Mouse (Mus musculus) hindbrain, embryonic 12.5 days (tissue): ENCODE results near the gene Ptprn2. TPM values are rescaled to one million over a fixed set of nuclear protein-coding genes. Genes with fewer than 3 reads are reported as not detected.

Experiments used
- ATAC-seq: fragments of 200-750 bp; cut with Nextera tagmentation; 2 replicates; pipeline ENCODE4 v1.8.0; 2017; ENCODE audit warnings: moderate TSS enrichment; ENCODE audit not compliant: low FRiP score
- H3K27ac ChIP-seq: fragments of 300-500 bp; sonication (generic); 2 replicates; pipeline ENCODE4 v1.5.1; 2016; ENCODE audit warnings: mild to moderate bottlenecking
- H3K27me3 ChIP-seq: fragments of 300-500 bp; sonication (generic); 2 replicates; pipeline ENCODE4 v1.6.1; 2016; ENCODE audit warnings: mild to moderate bottlenecking
- H3K36me3 ChIP-seq: fragments of 300-500 bp; sonication (generic); 2 replicates; pipeline ENCODE4 v1.6.1; 2016; ENCODE audit warnings: mild to moderate bottlenecking
- H3K4me1 ChIP-seq: fragments of 300-500 bp; sonication (generic); 2 replicates; pipeline ENCODE4 v1.6.1; 2016
- H3K4me2 ChIP-seq: fragments of 300-500 bp; sonication (generic); replicated peaks from 2 replicates; pipeline ENCODE4 v1.6.1; 2016; ENCODE audit warnings: mild to moderate bottlenecking
- H3K4me3 ChIP-seq: fragments of 300-500 bp; sonication (generic); 2 replicates; pipeline ENCODE4 v1.5.1; 2016; ENCODE audit warnings: mild to moderate bottlenecking
- H3K9ac ChIP-seq: fragments of 300-500 bp; sonication (generic); 2 replicates; pipeline ENCODE4 v1.6.1; 2016; ENCODE audit warnings: mild to moderate bottlenecking, moderate library complexity
- H3K9me3 ChIP-seq: fragments of 300-500 bp; sonication (generic); replicated peaks from 2 replicates; pipeline ENCODE4 v1.6.1; 2016; ENCODE audit warnings: mild to moderate bottlenecking
- WGBS: fragments of 180-500 bp; shearing (Covaris S2); methylation state at CpG from one replicate; pipeline ENCODE4 v1.1.7; 2016; 5-methylcytosine and 5-hydroxymethylcytosine counted together
- polyA plus RNA-seq: library from polyadenylated mRNA; unstranded; fragments of >200 nt; fragmentation: Nextera tagmentation; extraction: Ambion mirVana; gene quantifications from 2 replicates; pipeline ENCODE4 v1.2.1, GENCODE M21; 2016

Gene Ptprn2
- polyA plus RNA-seq, 1 experiment from 2014 or later = 7.5 TPM

DNA sequence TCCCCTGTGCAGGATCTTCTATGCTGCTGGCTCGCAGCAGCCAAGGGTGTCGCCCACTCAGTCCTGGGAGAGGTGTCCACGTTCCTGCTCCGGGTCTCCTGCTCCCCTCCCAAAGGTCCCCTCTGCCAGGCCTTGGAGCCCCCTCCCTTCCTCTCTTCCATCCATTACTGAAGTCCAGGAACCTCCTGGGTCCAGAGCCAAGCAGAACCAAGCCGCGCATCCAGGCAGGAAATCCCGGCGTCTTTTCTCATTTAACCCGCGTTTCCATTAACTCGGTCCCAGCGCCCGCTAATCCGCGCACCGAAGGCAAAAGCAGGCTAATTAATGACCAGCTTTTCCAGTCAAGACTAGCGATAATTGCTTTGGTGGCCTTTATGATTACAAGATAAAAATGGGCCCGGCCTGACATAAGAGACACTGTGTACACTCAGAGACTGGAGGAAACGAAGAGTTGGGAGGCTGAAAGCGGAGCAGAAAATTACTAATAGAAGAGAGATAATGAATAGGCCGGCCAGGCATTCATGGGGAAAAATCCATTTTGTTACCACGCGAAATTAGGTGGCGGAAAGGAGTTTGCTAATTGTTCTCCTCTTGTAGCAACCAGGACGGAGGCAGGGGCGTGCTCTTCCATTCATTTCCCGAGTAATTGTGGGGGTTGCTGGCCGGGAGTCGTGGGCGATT is 674.8 kb downstream of the Ptprn2 start:
- H3K36me3 ChIP-seq = 0 out of 2 replicates have a peak, but pooled peaks cover 5% of the 10 kb centered on the region
- H3K27me3 ChIP-seq = peaks cover 12% of the 10 kb centered on the region
- H3K9me3 ChIP-seq = no peaks in the 10 kb centered on the region
- peak overlapping the region; percentile 24 for H3K4me3 ChIP-seq
- peak overlapping the region; percentile 59 for H3K9ac ChIP-seq
- H3K4me1 ChIP-seq = peaks cover 63% of the 10 kb centered on the region
- 5% methylated on average over 30 of the region's 30 CpGs for WGBS
- H3K4me2 ChIP-seq = peak overlapping the region; percentile 83
- peak; percentile 41 for ATAC-seq
- H3K27ac ChIP-seq = peak overlapping the region; percentile 79

DNA sequence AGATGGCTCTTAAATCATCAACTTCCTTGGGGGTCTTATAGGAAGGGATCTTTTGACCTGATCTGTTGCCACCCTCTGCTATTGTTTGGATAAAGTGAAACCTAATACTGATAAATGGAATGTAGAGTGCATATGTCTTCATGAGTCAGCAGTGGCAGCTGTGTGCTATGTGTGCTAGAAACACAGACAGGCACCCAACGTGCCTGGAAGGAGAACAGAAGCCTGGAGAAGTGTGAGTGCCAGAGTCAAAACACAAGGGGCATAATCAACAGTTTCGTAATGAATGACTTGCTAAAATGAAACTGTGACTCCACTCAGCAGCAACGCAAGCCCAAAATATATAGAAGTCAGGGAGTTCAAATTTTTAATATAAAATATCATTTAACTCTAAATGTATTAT is 676.7 kb downstream of the Ptprn2 start:
- no peak overlapping the region for H3K4me2 ChIP-seq
- no peaks in the 10 kb centered on the region for H3K9me3 ChIP-seq
- H3K4me3 ChIP-seq = no peak overlapping the region
- no peak overlapping the region for H3K9ac ChIP-seq
- ATAC-seq = no peak
- 0 out of 2 replicates have a peak overlapping the region, but pooled peaks have one; percentile 23 for H3K27ac ChIP-seq
- H3K27me3 ChIP-seq = peaks cover 7% of the 10 kb centered on the region; the same call in 1 of the 2 replicates
- peaks cover 61% of the 10 kb centered on the region for H3K4me1 ChIP-seq
- H3K36me3 ChIP-seq = 0 out of 2 replicates have a peak, but pooled peaks cover 5% of the 10 kb centered on the region
- WGBS = 50% methylated on average over 3 of the region's 3 CpGs

DNA sequence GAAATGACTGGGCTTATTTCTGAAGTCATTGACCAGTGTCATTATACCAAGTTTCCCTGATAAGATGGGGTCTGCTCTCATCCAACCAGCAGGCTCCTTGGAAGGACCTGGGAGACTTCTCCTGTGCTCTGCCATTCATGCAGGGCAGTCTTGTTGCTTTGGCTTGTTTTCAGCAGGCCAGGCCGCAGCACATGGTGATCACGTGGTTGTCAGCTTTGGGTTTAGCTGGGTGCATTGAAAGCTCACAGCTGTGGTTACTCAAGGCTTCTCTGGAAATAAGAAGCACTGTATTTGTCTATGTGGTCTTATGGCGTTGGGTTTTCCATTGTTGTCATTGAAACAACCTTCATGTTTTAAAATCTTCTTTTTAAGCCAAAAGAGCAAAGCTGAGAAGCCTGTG is 678.3 kb downstream of the Ptprn2 start:
- H3K9ac ChIP-seq = no peak overlapping the region
- no peaks in the 10 kb centered on the region for H3K9me3 ChIP-seq
- WGBS = 43% methylated on average over 3 of the region's 3 CpGs
- no peak overlapping the region for H3K27ac ChIP-seq
- H3K27me3 ChIP-seq = 0 out of 2 replicates have a peak, but pooled peaks cover under 1% of the 10 kb centered on the region
- no peak overlapping the region for H3K4me3 ChIP-seq
- H3K4me2 ChIP-seq = no peak overlapping the region
- H3K36me3 ChIP-seq = 0 out of 2 replicates have a peak, but pooled peaks cover 5% of the 10 kb centered on the region
- no peak for ATAC-seq
- H3K4me1 ChIP-seq = peaks cover 57% of the 10 kb centered on the region

DNA sequence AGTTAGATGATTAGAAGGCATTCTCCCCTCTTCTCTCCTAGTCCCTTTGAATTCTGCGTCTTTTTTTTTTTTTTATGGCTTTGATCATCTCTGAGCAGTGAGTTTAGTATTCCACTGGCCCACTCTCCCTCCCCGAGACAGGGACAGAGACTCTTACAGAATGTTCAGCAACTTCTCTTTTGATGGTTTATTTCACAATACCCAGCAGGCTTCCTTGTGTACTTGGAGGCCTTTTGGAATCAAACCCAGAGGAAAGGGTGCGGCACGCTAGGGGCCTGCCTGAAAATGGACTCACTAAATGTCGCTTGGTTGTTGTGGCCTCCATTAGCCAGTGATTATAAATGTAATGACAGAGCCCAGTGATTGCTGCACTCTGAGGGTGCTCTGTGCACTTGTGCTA is 680.7 kb downstream of the Ptprn2 start:
- H3K36me3 ChIP-seq = 0 out of 2 replicates have a peak, but pooled peaks cover 5% of the 10 kb centered on the region
- H3K4me3 ChIP-seq = no peak overlapping the region
- H3K4me1 ChIP-seq = peaks cover 57% of the 10 kb centered on the region
- H3K9ac ChIP-seq = no peak overlapping the region
- H3K4me2 ChIP-seq = no peak overlapping the region
- no peaks in the 10 kb centered on the region for H3K9me3 ChIP-seq
- ATAC-seq = no peak
- 76% methylated on average over 5 of the region's 5 CpGs for WGBS
- H3K27ac ChIP-seq = no peak overlapping the region
- H3K27me3 ChIP-seq = no peaks in the 10 kb centered on the region

DNA sequence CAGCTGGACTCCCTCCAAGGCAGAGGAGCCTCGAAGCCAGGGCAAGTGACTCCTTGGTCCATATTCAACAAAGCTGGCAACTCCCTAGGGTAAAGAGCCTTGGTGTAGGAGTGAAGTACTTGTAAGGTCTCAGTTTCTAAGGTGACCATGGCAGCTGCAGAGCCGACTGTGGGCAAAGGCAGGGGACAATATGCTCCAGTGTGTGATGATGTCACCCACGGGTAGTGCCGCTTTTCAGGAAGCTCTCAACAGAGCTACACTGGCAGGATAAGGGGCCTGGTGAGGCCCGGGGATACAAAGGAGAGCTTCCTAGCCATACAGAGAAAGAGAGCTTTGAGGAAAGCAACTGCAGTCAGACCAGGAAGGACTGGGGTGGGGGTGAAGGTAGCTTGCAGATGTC is 684.1 kb downstream of the Ptprn2 start:
- H3K27me3 ChIP-seq = no peaks in the 10 kb centered on the region
- peaks cover 70% of the 10 kb centered on the region for H3K4me1 ChIP-seq
- H3K4me3 ChIP-seq = no peak overlapping the region
- no peaks in the 10 kb centered on the region for H3K9me3 ChIP-seq
- H3K4me2 ChIP-seq = no peak overlapping the region
- WGBS = 36% methylated on average over 5 of the region's 5 CpGs
- no peak overlapping the region for H3K9ac ChIP-seq
- ATAC-seq = no peak
- peak overlapping the region; percentile 50 for H3K27ac ChIP-seq
- H3K36me3 ChIP-seq = no peaks in the 10 kb centered on the region

DNA sequence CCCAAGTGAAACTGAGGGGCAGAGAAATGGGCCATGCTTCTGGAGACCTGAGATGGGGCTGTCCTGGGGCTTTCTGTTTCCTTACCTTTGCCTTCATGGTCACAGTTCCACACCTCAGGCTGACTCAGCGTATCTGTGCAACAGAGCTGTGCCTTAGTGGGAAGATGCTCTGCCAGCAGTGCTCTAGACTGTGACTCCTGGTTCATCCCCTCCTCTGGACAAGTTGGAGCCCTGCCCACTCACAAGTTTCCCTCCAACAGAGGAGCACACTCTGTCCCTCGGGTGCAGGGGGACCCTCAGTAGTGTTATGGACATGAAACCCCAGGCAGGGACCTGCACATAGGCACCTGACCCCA is 687.0 kb downstream of the Ptprn2 start:
- peak; percentile 64 for ATAC-seq
- H3K27me3 ChIP-seq = no peaks in the 10 kb centered on the region
- H3K9me3 ChIP-seq = no peaks in the 10 kb centered on the region
- H3K4me1 ChIP-seq = peaks cover 89% of the 10 kb centered on the region
- H3K9ac ChIP-seq = peak overlapping the region; percentile 41; the same call in 1 of the 2 replicates
- H3K4me3 ChIP-seq = no peak overlapping the region
- H3K27ac ChIP-seq = peak overlapping the region; percentile 93
- H3K4me2 ChIP-seq = peak overlapping the region; percentile 33
- H3K36me3 ChIP-seq = no peaks in the 10 kb centered on the region
- WGBS = 11% methylated on average over 2 of the region's 2 CpGs

DNA sequence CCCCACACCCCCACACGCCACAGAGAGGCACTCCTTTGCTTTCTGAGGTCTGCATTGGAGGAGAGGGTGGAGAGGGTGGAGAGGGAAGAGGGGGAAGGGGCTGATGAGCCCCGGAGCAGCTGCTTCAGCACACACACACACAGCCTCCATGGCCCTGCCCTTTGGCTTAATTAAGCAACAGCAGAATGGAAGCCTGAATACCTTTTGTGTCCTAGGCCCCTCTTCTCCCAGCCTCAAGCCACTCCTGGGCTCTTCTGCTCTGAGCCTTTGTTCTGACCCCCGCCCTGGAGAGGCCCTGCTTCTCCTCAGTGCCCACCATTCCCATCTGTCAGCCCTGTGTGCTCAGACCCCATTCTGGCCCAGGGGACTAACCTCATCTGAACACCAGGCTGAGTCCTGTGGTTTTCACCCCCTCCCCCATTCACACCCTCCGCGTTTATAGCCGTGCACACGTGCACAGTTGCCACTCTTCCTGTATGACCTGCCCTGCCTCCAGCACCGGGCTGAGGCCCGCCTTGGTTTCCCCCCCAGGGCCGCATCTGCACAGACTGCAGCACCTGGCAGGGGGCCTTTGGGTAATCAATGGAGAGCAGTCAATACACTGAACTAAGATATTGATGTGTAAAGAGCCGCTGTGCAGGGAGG is 687.5 kb downstream of the Ptprn2 start:
- Histone ChIP-seq H3K9me3 (no peaks in the 10 kb centered on the region), H3K4me1 (peaks cover 88% of the 10 kb centered on the region), H3K36me3 (no peaks in the 10 kb centered on the region), H3K9ac (peak overlapping the region; percentile 41; the same call in 1 of the 2 replicates), H3K27ac (peak overlapping the region; percentile 93), H3K4me3 (no peak overlapping the region), H3K27me3 (no peaks in the 10 kb centered on the region), H3K4me2 (peak overlapping the region; percentile 33)
- WGBS = 5% methylated on average over 11 of the region's 11 CpGs
- peak; percentile 94 for ATAC-seq

DNA sequence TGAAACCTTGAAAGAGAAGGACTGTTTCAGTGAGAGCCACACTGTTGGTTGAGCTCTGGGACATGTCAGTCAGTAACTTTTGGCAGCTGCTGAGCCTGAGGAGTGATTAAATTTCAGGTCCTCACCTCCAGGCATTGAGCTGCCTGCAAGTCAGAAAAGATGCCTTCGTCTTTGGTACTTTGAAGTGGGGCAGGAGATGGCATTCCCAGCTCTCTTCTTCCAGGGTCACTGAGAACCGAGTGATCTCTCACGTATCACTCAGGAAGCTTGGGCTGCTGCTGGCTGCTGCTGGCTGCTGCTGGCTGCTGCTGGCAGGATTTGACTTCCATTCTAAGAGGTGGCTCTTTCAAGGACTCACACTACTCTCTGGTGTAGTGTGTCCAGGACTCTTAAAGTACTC is 688.7 kb downstream of the Ptprn2 start:
- peaks cover 82% of the 10 kb centered on the region for H3K4me1 ChIP-seq
- H3K36me3 ChIP-seq = no peaks in the 10 kb centered on the region
- no peak overlapping the region for H3K4me2 ChIP-seq
- WGBS = 12% methylated on average over 3 of the region's 3 CpGs
- ATAC-seq = no peak
- H3K9me3 ChIP-seq = no peaks in the 10 kb centered on the region
- no peaks in the 10 kb centered on the region for H3K27me3 ChIP-seq
- H3K27ac ChIP-seq = peak overlapping the region; percentile 93
- H3K9ac ChIP-seq = no peak overlapping the region
- H3K4me3 ChIP-seq = no peak overlapping the region

DNA sequence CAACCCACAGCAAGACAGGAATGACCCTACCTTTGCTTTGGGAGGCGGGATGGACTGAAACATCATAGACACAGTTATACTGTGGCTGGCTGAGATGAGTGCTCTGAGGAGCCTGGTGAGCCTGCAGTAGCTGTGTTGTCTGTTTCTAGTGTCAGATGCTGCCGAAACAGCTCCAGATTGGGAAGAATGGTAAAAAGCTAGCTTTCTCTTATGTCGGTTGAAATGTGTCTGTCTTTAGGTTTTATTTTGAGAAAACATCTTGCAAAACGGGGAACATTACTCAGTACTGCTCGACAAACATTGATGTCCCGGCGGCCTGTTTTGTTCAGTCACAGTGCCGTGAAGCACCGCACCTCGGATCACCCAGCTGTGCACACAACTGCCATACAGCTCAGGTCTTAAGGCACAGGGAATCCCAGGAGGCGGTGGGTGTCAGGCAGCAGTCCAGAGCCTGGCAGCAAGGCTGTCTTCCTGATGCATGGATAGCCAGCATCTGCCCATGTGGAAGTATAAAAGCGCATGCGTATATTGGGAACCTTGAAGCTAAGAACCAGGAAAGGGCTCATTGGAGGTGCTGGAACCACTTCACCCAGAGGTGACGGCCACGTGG is 689.7 kb downstream of the Ptprn2 start:
- no peaks in the 10 kb centered on the region for H3K36me3 ChIP-seq
- H3K4me3 ChIP-seq = no peak overlapping the region
- H3K4me1 ChIP-seq = peaks cover 72% of the 10 kb centered on the region
- peak overlapping the region; percentile 93 for H3K27ac ChIP-seq
- H3K27me3 ChIP-seq = no peaks in the 10 kb centered on the region
- no peak overlapping the region for H3K4me2 ChIP-seq
- ATAC-seq = no peak
- H3K9me3 ChIP-seq = no peaks in the 10 kb centered on the region
- H3K9ac ChIP-seq = 0 out of 2 replicates have a peak overlapping the region, but pooled peaks have one; percentile 19
- 70% methylated on average over 15 of the region's 15 CpGs for WGBS

DNA sequence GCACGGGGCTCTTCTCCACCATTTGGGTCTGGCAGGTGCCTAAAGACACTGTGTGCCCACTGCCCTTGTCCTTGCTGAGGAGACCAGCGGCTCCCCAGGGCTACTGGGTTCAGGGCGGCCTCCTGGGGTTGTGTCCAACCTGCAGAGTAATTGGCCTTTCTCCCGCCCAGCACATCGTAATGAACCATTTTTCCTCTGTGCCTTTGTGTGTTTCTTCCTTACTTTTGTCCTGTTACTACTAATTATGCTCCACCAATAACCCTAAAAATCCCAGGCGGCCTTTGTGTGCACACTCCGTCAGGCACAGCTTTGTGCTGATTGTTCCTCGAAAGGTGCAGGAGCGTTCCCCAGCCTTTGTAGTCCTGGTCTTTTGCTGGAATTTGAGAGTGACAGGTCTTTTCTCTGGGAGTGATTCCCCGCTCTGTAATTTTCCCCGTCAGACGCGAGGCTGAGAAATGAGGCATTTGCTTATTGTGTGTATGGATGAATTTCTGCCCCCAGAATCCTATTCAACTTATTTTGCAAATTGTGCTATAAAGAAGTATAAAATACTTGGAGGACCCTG is 690.8 kb downstream of the Ptprn2 start:
- WGBS = 29% methylated on average over 13 of the region's 13 CpGs
- Histone ChIP-seq H3K36me3 (no peaks in the 10 kb centered on the region), H3K27me3 (no peaks in the 10 kb centered on the region), H3K9me3 (no peaks in the 10 kb centered on the region), H3K27ac (peak overlapping the region; percentile 80), H3K4me1 (peaks cover 61% of the 10 kb centered on the region), H3K4me2 (0 out of 2 replicates have a peak overlapping the region, but pooled peaks have one; percentile 9), H3K4me3 (no peak overlapping the region), H3K9ac (0 out of 2 replicates have a peak overlapping the region, but pooled peaks have one; percentile 5)
- ATAC-seq = no peak

DNA sequence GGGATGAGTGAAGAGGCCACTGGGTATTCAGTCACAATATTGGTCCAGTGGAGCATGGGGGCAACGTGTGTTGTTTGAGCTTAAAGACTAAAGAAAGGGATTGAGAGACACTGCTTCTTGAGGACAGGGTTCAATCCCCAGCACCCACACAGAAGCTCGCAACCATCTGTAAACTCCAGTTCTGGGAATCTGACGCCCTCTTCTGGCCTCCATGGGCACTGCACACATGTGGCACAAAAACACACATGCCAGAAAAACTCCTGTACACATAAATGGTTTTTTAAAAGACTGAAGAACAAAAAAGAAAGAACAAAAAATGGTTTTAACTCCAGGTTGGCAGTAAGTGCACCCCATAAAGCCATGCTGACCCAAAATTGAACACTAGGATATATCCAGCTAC is 701.6 kb downstream of the Ptprn2 start:
- peaks cover 6% of the 10 kb centered on the region; the same call in 1 of the 2 replicates for H3K9me3 ChIP-seq
- H3K4me2 ChIP-seq = no peak overlapping the region
- H3K4me3 ChIP-seq = no peak overlapping the region
- no peak overlapping the region for H3K9ac ChIP-seq
- 84% methylated on average over 3 of the region's 3 CpGs for WGBS
- no peak for ATAC-seq
- peaks cover 47% of the 10 kb centered on the region for H3K36me3 ChIP-seq
- no peak overlapping the region for H3K27ac ChIP-seq
- peaks cover 4% of the 10 kb centered on the region; the same call in 1 of the 2 replicates for H3K4me1 ChIP-seq
- H3K27me3 ChIP-seq = no peaks in the 10 kb centered on the region

DNA sequence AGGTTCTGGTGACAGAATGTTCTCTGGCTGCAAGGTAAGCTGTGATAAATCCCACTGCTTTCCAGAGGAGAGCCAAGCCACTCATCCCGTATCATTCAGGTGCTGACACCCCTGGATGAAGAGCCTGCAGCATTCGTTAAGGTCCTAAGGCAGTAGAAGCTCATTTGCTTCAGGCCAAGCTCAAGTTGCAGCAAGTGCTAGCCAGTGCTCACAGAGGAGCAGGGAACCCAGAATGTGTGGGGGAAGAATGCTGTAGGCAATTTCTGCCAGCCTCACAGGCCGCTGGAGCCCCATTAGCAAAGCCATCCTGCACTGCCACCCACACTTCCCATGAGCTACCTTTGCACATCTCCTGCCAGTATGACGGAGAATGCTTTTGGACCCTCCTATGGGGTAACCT is 706.5 kb downstream of the Ptprn2 start:
- no peaks in the 10 kb centered on the region for H3K27me3 ChIP-seq
- H3K9ac ChIP-seq = no peak overlapping the region
- ATAC-seq = no peak
- H3K4me2 ChIP-seq = no peak overlapping the region
- 80% methylated on average over 4 of the region's 4 CpGs for WGBS
- H3K4me1 ChIP-seq = peaks cover 29% of the 10 kb centered on the region
- H3K36me3 ChIP-seq = peaks cover 25% of the 10 kb centered on the region
- no peak overlapping the region for H3K4me3 ChIP-seq
- no peak overlapping the region for H3K27ac ChIP-seq
- peaks cover 2% of the 10 kb centered on the region; the same call in 1 of the 2 replicates for H3K9me3 ChIP-seq
